Mouse (Mus musculus) kidney, postnatal 4 days (tissue): ENCODE measurements around the gene Cyp2r1.
A peak's percentile ranks its signal among the peaks of the same experiment; 100 is the strongest.
"Not testable (repeated sequence)": the region's sequence is repeated elsewhere in the genome, so short reads cannot be mapped to it uniquely, and the experiment has no call there.

Source experiments
- DNase-seq, 2 experiments: peaks; one replicate each; pipeline ENCODE4 v3.0.0; 2021; ENCODE audit warnings: mixed read lengths in 2 of 2

Gene Cyp2r1

DNA sequence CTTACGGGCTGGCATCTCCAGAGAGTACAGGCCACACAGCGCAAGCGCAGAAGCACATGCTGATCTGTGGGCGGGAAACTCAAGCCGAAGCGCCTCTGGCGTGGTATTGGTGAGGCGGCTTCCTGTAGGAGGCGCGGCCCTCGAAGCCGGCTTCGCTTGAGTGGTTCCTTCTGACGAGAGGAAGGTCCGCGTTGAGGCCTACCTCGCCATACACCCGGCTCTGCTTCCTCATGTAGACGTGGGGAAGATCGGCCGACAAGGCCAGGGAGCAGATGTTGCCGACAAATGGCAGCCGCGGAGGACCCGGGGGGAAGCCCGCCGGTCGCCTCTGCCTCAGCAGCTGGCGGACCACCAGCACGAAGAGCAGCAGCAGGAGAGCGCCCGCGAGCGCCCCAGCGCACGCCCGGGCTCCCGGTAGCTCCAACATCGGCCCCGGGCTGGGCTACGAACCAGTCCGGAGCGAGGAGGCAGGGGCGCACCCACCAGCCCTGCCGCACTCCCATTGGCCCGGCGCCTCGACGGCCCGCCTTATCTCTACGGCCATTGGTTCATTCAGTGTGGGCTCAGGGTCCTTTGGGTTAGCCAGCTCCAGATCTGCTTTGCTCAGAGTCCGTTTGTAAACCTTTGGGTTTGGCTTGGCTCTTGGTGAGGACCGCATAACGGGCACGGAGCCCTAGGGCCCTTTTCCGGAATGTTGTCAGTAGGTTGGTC is at the start of gene Cyp2r1:
Cyp2r1 (minus strand) TSS at position 442 of the 711 bp plus-strand sequence.
- peak; percentile 86 to 92 for DNase-seq

DNA sequence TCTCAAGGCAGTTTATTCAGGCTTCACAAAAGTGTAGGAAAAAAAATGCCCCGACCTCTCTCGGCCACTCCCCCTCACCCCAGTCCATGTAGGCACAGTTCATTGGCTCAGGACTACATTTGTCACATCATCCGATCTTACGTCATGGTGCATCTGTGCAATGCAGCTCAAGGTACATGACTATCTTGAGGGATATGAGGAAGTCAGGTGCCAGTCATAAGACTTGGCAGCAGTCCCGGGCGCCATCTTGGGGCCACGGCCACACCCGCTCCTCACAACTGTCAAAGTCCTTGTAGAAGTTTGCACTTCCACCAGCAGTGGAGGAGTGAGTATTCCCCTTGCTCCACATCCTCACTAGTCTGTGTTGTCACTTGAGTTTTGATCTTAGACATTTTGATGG is 31.6 kb upstream of the Cyp2r1 start:
- not testable (repeated sequence) for DNase-seq

DNA sequence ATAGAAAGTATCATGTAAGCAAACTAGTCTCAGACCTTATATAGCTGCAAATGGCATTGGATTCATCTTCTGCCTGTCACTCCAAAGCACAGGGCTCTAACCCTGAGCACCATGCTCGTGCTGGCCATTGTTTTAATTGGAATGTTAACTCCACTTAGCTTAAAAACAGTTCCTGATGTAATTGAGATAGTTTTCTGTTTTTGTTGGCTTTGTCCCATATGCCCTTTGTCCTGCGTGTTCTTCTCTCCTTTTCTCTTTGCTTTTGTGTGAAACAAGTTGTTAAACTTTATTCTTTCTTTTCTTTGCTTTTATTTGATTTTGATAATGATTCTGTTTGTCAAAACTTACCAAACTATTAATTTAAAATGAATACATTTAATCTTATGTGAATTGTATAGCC is 19.7 kb upstream of the Cyp2r1 start:
- no peak for DNase-seq

DNA sequence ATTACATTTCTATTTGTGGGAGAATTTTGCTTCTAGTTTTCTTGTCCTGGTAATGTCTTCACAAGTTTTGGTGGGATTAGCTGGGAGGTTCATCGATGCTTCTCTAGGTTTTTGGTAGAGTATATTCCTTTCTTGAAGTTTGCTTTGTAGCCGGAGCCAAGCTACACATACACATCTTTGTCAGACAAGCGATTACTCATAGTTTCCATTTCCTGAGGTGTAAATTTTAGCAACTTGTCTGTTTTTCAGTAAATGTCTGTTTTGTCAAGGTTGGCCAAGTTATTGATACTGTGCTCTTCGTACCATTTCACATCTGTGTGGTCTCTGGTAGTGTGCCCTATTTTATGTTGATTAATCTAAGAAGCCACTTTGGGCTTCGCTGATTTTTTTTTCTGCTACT is 18.4 kb upstream of the Cyp2r1 start:
- DNase-seq: no peak

DNA sequence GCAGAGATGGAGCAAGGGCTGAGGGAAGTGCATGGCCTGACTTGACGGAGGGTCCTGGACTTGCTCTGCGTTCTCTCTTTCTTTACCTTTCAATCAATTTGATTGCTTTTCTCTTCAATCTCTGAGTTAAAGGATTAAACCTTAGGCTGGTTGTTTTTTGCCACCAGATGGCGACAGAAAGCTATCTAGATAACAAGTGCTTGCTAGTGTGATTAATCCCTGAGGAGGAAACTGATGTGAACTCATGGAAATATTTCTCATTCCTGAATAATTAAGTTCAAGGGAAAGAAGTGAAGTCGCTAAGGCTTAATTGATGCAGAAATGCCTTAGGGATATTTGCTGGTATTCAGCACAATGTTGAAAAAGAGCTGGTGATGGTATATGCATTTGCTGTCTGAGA is 17.7 kb upstream of the Cyp2r1 start:
- peak; percentile 71 to 72 for DNase-seq

DNA sequence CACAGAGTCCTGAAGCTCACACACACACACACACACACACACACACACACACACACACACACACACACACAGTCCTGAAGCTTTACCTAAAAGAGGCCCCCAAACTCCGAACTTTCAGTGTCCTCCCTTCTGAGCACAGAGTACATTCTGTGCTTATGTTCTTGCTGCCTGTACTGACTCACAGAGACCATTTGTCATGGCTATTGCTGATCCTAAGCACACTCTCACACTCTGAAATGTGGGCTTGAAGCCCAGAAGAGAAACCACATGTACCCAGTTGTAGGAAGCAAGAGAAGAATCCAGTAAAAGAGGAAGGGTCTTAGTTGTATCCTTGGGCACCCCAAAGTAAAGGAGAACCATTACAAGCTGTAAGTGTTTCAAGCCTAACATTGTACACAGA is 14.9 kb upstream of the Cyp2r1 start:
- no peak for DNase-seq

DNA sequence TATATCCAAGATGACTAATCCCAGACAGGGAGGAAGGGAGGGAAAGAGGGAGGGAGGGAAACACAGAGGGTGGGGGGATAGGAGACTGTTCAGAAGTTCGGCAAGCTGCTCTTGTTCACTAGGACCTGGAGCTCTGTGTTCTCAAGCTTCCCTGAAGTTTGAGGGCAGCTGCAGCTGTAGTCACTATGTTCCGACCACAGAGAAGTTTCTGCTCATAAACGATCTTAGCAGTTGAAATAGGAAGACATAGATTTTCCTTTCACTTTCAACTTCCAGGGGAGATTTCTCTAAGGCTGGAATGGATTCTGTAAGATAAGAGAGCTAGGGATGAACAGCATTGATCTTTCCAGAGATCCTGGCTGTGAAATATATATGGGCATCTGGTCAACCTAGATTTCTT is 14.2 kb upstream of the Cyp2r1 start:
- no peak for DNase-seq

DNA sequence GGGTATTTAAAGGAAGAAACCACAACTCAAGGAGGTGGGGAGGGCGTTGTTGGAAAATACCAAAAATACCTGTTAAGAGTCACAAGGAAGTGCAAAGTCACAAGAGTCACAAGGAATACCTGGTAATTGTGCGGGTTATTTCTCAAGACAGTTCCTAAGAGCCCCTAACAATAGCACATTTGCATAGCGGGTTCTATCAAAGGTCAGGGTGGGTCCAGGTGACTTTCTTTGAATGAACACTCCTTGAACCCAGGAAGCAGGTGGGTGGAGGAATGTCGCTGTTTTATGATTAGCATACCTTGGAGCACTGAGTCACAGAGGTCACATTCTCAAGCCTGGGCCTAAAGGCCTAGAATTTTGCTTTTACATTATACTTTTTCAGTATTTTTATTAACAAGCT is 11.1 kb upstream of the Cyp2r1 start:
- not testable (repeated sequence) for DNase-seq

DNA sequence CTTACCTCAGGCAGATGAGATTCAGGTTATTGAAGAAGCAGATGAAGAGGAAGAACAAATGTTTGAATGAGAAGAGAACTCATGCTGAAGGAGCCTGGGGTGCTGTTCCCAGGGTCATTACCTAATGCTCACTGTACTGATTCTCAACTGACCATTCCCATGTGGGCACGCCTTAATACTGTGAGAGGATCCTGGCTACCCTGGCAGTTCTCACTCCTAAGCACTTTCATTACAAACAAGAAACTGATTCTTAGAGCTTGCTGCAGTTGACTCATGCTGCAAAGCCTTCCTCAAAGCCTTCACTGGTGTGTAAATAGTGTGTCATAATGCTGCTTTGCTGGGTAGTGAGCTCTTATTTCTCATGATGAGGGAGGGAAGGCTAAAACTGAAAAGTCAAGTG is 26.6 kb downstream of the Cyp2r1 start:
- DNase-seq: no peak

DNA sequence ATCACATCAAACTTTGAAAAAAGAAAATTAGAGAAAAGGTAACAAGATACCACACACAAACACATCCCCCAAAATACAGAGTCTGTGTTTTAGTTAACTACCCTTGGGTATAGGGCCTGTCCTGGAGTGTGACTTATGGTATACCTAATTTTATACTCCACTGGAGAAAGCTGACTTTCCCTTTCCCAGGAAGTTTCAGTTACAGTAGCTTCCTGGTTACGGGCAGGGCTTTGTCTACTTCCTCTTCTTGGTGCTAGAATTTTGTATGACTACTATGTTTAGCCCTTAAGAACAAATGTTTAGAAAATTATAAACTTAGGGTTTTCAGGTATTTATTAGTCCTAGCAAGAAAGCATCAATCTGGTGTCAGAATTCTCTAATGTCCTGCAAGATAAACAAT is 36.5 kb downstream of the Cyp2r1 start:
- DNase-seq: no peak

DNA sequence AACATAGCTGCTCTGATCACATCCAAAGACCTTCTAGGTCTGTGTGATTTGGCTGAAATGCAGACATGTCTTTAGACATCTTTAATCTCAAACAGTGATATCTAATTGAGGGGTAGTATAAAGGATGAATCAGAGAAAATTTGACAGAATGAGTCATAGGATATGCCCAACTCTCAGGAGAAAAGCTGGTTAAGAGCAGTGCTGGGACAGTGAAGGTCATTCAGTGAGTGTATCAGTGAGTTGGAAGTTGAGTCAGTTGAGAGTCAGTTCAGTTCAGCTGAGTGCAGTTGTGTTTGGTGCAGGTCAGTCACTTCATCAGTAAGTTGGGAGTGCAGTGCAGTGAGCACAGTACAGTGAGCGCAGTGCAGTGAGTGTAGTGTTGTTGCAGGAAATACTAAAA is 42.6 kb downstream of the Cyp2r1 start:
- DNase-seq: no peak

DNA sequence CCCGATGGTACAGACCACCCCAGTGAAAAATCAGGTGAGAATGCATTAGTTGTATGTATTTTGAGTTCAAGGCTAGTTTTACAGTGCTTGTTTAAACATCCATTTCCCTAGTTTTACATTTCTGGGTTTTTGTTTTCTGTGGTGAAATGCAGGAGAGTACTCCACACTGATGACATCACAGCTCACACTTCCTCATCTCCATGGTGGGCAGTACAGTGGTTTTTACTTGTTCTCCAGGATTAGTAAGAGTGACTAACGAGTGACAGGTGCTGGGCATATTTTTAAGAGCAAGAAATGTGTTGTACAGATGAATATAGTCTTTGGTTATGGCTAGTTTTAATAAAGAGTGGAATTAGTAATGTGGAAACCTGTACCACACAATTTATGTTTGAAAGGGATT is 53.9 kb downstream of the Cyp2r1 start:
- DNase-seq: no peak
